Mouse (Mus musculus) right cerebral cortex, adult 2 months (tissue): ENCODE results near the gene Srrm3.

Source experiments
- DNase-seq, 2 experiments: peaks; one replicate each; pipeline ENCODE4 v3.0.0; 2021 to 2022; ENCODE audit warnings: low spot score in 2 of 2

Srrm3 gene

DNA sequence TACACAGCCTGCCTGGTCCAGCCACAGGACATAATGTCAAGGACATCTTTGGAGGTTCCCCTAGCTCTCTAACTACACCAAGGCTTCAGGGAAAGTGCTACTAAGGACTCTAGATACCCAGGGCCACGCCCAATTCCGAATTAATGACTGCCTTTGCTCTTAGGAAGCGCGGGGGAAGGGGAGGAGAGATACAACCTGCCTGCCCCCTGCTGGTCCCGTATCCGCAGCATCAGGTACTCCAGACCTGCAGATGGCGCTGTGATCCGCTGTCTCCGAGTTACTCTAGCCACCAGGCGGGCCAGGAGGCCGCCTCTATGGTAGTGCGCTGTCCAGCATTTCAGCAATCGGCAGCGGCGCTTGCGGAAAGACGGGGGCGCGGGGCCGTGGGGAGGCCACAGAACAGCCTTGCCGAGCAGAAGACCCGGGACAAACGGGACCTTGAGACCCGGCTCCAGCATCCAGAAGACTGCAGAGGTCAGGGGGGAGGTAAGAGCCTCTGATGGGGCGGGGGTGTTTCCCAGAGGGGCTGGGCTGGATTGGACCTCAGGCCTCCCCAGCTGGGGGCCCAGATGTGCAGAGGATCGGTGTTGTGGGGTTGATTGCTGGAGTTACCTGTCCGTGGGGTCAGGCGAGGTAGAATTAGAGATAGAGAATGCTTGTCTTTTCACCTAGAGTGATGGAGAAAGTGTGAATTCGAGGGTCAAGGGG lies at the start of gene Srrm3:
TSS of gene Srrm3 (plus strand) at position 336 of the 708 bp plus-strand sequence.
- peak; percentile 93 to 96 for DNase-seq

DNA sequence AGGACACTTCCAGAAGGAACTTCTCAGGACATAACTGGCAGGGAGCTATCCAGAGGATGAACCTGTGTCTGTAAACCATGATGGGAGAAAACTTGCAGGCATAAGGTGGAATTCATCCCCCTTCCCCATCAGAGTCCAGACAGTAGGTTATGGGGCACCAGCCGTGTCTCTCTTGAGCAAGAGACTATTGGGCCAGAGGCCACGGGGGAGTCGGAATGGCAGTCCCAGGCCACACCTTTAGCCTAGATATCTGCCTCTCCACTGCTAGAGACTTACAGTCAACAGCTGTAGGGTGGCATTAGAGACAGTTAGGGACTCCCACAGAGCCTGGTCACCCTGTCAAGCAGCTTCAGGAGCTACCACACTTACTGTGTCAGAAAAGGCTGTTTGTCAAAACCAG lies 44.8 kb upstream of the Srrm3 start:
- no peak for DNase-seq

DNA sequence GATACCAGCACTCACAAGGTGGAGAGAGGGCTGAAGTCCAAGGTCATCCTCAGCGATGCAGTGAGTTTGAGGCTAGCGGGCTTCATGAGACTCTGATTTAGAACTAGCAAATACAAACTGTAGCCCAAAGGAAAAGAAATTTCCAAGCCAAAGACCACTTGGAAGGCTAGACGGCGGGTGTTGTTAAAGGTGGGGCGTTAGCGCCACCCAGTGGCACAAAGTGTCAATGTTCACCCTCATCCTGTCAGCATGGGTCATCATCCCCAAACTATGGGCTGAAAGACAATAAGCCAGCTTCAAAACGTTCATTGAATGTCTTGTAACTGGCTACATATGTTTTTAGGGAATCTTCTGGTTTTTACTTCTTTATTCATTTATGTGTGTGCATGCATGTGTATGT lies 43.2 kb upstream of the Srrm3 start:
- DNase-seq = peak; percentile 79 to 82

DNA sequence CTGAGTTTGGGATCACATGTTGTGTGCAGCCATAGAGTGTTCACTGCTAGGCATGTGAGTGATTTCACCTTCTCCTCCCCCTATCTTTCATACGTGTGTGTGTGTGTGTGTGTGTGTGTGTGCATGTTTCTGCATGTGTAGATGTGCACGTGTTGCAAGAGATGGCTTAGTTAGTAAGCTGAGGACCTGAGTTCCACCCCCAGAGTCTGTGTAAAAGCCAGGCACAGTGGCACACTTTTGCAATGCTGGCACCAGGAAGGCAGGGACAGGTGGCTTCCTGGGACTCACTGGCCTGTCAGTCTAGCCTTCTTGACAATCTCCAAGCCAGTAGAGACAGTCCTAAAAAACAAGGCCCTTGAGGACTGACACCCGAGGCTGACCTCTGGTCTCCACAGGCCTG lies 41.7 kb upstream of the Srrm3 start:
- DNase-seq = no peak

DNA sequence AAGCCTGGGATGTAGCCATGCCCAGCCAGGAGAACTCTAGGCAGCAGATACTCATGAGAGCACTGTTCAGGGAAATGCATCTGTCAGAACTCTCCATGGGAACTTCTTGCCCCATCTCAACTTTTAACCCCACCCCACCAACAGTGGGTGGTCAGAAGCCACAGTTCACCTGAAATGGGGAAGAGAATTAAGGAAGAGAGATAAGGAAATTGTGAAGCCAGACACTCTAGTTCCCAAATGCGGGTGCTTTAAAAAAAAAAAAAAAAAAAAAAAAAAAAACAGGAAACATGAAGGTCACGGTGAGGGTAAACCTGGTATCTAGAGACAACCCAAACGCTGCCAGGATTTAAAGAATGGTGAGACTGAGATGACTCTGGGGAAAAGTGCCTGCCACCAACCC lies 34.2 kb upstream of the Srrm3 start:
- no peak for DNase-seq

DNA sequence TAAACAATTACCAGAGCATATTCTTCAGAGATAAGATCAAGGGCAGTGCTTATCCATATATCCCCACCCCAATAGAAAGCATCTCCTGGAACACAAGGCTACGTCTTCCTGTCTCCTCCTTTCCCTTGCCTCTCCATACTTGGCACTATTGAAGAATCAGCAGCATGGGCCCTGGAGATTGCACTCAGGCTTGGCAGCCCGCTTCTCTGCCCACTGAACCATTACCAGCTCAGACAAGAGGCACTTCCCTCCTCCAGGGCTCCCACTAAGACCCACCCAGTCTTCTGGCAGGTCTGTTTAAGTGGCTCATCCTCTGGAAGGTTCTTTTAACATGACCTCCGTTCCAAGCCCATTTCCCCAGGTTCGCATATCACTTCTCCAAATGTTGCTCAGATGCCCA lies 30.1 kb upstream of the Srrm3 start:
- no peak for DNase-seq

DNA sequence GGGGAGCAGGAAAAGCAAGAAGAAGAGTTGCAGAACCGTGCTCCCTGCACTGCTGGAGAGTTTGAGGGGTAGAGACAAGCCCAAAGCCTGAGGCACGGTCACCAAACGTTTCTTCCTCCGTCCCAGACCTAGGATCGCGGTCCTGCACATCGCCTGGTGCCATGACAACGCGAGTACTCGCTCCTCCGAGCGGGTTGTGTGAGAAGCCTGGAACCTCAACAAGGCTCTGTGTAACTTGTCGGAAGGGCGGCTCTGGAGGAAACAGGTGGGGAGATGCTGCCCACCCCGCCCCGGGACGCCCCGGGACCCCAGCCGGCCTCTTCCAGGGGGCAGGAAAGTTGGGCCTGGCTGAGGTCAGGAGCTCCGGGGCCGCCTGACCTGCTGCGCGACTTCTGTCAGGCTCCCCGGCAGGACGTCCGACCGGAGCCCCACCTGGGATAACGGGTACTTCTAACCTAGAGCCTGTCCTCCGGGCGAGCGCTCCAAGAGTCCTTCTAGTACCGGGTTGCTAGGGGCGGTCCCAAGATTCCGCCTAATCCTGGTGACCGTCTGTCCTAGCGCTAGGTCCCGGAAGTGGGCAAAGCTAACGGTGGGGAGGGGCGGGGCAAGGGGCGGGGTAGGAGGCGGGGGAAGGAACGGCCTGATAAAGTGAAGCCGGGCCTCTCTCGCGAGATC lies 28.8 kb upstream of the Srrm3 start, which contains the start of gene Styxl1:
TSS of gene Styxl1 (minus strand) at position 590 of the 675 bp plus-strand sequence.
- DNase-seq = peak; percentile 34 to 50

DNA sequence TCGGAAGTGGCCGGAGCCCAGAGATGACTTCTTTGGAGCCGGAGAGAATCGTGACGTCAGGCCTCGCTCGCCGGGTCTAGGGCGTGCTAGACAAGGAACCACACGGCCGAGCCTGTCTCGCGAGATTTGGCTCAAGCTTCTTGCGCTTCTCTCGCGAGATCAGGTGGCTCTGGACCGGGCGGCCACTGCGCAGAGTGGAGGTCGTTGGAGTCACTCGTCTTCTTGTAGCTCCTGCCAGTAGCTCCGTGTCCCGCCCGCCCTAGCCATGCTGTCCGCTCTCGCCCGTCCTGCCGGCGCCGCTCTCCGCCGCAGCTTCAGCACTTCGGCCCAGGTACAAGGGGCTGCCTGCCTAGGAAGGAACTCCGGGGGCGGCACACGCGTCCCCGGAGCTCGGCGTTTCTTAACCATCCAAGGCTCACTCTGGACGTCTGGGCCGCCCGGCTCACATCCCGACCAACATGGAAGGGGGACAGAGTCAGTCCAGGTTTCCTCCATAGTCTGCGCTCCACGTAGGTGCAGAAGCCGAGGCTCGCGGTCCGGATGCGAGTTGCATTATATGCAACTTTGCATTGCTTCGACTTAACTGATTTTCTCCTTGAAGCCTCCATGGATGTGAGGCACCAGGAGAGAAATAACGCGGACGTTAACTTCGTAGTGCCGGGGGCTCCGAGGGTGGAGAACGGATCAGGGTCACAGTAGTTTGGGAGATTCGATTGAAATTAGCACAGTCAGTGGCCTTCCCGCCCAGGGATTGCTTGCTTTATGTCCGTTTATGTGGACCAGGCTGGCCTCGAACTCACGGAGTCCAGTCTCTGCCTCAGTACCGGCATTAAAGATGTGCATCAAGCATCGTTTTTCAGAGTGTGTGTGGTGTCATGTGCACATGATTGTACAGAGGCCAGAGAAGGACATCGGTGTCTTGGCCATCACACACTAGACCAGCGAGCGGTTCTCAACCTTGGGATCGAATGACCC lies 27.9 kb upstream of the Srrm3 start, which contains the start of gene Mdh2:
TSS of gene Mdh2 (plus strand) at position 10 of the 975 bp plus-strand sequence.
- peak; percentile 99 to 100 for DNase-seq

DNA sequence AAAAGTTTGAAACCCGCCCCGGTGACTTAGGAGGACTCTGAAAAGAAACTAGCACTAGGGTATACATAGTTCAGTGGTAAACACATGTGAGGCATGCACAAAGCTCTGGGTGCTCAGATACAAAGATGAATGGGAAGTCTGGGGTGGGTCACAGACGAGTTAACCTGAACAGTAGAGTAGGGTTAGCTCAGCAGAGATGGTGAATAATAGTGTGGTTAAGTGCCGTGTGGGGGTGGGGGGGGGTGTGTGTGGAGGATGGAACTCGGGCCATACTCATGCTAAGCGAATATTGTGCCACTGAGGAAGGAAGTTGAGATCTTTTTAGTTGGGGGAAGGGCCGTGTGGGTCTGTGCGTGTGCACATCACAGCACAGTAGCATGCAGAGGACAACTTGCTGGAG lies 26.4 kb upstream of the Srrm3 start:
- DNase-seq = no peak

DNA sequence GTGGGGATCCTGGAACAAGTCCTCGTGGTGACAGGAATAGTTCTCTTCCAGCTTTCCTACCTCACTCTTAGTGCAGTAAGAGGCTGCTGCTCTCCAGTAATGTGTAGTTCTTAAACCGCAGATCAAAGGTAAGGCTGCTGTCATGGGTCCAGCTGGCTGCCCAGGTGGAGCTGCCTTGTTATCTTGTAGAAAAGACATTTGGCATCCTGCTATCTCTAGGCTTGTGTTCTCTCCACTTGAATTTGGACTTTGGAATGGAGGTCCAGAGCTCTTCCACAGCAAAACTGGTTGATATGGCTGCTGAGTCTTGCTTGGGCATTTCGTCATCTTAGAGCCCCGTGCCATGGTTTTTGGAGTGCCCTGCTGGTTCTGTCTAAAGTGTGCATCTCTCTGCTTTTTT lies 23.8 kb upstream of the Srrm3 start:
- no peak for DNase-seq

DNA sequence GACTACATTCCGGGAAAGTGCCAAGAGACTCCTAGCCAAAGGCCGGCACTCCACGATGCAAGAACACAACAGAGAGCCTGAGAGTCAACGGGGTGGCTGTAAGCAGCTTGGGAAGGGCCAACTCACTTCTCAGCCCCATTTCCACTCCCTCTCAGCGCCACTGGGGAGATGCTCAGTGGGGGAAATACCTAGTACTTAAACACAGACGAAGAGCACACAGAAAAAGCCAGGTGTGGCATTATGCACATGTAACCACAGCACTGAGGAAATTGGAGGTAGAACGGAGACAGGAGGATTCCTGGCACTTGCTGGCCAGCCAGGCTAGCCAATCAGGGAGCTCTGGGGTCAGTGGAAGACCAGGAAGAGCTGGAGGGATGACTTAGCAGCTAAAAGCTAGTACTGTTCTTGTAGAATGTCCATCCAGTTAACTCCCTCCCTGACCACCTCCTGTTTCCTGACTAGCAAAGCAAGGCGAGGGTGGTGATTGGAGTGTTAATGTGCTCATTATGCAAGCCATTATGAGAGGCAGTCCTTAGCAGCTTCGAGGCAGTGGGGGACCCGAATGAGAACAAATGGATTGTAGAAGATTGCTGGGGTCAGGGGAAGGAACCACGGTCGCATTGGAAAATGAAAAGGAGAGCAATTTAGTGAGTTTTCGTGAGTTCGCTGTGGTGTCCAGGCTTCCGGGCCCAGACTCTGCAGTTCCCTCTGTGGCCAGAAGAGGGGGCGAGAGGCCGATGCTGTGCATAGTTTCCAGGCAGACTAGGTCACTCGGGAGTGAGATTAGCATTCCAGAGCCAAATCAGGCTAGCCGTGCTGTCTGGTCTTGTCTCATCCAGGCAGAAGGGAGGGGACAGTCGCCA lies 12.5 kb upstream of the Srrm3 start:
- peak; percentile 94 to 95 for DNase-seq

DNA sequence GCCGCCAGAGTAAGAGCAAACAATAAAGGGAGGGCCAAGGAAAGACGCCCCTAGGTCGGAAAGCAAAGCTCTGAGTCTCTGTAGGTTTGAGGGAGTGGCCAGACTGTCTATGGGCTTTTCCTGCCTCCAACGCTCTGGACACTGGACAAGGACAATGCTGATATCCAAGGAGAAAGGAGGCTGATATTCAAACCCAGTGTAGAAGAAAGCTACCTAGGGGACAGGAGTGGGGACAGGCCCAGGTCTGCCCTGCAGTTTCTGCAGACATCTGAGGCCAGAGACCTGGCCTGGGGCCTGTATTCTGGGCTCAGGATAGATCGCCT lies 11.9 kb upstream of the Srrm3 start:
- DNase-seq = no peak

DNA sequence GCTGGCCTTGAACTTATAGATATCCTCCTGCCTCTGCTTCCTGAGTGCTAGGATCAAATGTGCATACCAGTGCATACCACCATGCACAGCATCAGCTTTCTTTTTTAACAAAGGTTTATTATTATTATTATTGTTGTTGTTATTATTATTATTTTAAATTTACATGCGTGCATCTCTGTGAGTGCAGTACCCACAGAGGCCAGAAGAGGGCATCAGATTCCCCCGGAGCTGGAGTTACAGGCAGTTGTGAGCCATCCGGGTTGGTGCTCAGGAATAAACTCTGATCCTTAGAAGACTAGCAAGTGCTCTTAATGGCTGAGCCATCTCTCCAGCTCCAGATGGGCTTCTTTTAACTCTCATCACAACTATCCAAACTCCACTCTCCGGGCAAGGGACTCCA lies 6.9 kb upstream of the Srrm3 start:
- no peak for DNase-seq

DNA sequence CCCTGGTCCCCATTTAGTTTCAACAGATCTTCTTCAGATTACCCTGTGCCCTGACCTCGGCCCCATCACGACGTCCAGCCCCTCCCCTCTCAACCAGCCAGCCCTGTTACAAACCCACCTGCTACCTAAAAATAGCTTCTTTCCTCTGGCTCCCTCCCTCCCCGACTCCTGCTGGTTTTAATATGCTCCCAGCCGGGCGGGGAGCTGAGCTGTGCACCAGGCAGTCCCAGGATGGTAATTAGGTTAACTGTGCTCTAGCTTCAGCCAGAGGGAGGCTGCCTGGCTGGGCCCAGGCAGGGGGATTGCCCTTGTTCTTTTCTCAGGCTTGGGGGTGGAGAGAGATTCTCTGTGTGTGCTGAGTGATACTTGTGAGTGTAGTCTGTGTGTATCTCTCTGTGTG lies 5.8 kb upstream of the Srrm3 start:
- DNase-seq = no peak

DNA sequence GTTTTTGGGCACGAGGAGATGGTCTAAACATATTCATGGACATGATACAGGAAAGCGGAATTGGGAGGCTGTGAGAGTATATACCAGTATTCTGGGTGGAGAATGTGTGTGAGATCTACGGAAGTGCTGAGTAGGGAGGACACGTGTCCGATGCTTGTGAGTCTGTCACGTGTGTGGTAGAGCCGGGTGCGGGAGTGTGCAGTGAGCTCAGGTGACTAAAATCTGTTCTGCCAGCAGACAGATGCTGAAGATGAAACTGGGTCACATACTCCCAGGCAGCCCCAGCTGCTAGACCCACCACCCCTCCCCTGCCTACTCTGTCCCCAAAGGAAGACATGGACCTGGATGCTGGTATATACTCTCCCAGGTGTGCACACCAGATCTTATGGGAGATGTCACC lies 4.0 kb upstream of the Srrm3 start:
- DNase-seq = peak in 1 of 2 experiments; percentile 30

DNA sequence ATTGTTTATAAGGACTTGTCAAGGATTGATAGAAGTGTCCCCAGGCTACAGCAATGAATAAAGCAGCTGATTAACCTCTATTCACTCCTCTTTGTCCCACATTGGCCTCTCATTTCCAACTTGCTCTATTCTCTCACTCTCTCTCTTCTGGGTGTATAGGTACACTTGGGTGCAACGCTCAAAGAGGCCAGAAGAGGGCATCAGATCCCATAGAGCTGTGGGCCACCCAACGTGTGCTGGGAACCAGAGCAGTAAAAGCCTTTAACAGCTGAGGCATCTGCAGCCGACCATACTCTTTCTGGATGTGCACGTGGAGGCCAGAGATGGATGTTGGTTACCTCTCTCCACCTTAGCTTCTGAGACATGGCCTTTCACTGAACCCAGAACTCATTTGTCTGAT lies 3.6 kb upstream of the Srrm3 start:
- DNase-seq = no peak

DNA sequence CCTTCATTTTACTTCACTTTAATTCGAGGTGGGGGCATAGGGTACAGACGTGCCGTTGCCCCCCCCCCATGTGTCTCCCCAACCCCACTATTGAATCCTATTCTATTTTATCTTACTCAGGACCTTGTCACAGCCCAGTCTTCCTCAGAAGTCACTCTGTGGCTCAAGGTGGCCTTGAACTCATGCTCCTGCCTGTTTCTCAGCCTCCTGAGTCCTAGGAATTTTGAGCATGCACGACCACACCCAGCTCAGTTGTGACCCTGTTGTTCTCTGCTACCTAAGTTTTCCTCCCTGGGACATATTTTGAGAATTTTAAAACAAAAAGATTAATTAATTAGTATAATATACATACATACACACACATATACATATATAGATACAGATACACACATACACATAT lies 3.0 kb upstream of the Srrm3 start:
- DNase-seq = no peak

DNA sequence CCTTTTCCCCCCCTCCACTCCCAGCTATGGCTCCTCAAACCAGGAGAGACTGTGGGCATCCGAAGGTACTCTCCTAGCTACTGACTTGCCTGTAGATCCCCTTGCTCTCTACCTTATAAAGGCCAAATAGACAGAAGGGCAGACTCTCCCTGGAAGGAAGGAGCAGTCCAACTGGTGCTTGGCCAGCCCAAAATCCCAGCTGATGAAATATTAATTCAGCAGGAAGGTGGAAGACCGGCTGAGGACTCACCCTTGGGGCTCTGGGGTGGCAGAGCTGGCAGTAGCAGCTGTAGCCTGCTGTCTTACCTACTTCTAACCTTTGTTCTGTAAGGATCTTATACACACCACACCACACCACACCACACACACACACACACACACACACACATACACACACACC lies 2.0 kb upstream of the Srrm3 start:
- no peak for DNase-seq

DNA sequence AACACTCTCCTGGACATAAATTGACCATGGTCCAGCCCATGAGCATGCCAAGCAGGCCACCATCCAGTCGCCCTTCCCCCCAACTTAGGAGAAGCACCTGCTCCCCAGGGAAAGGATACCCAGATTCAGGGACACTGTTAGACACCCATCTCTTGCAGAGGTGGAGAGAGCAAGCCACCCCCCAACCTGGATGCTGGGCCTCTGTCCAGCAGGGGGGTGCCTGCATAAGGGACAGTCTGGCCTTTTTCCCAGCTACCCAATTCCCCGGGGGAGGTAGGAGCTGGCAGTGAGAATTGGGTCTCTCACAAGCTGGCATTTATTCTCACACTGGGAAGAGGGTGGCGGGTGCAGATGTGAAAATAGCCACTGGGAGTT lies 560 bp downstream of the Srrm3 start:
- peak; percentile 46 to 49 for DNase-seq

DNA sequence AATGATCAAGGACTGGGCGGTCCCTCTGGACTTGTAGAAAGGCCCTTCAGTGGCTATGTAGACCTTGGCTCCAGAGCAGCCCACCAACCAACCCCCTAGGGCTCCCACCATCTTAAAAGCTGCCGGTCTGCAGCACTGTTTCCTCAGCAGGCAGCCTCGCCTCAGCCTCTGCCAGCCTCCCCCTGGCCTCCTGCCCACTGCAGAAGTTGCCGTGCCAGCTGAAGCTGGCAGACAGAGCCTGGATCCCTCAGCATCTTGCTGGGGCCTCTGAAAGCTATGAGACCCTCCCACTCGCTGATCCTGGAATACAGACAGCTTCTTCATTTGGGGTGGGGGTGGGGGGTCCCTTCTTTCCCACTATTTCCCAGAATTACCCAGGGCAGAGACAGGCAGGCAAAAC lies 6.3 kb downstream of the Srrm3 start:
- DNase-seq = peak in 1 of 2 experiments; percentile 64

DNA sequence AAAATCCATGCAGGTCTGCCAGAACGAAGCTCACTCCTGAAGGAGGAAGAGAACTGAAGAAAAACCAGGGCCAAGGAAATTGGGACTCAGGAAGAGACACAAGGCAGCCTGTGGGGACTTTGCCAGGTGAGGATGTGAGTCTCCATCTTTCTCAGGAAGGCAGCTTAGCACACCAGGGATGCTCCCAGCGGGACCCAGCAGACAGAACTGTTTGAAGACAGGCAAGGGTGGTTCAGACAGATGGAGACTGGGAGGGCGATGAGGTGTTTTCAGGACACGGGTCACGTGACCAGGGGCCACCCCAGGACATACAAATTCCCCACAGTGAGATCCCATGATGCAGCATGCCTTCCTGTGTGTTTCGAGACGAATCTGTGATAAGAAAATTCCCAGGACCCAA lies 11.8 kb downstream of the Srrm3 start:
- no peak for DNase-seq
